Mouse (Mus musculus) right cerebral cortex, postnatal 14 days (tissue): ENCODE data around the gene Ldlrad3.

Experiments
- DNase-seq: peaks from one replicate; pipeline ENCODE4 v3.0.0; 2022

The Ldlrad3 gene

GRCm38 (mm10) chr2:102113323-102113722 lies 72.9 kb downstream of the Ldlrad3 start:
- no peak for DNase-seq

DNA sequence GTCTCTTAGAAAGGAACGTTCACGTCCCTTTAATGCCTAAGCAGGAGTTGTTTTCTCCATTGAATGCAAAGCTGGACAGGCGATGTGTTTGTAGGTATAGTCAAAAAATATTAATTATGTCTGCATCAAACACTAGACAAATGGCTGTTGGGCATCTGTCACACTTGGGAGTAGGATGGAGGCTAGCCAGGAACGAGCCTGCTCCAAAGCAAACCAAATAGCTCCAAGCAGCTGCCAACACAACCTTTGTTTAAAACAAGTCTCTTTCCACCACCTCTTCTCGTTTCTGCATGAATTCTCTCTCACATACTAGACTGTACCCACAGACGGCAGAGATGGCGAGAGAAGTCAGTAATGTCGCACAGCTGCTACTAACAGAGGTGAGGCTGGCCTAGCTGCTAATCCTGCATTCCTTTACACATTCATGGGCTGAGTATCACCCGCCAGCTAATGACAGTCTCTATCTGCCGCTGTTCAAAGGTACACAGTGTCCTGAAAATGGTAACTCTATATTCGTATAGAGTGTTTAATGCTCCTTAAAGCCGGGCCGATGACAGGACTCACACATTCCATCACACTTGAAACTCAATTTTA lies 74.2 kb downstream of the Ldlrad3 start:
- DNase-seq: no peak

GRCm38 (mm10) chr2:102110306-102110705 lies 75.9 kb downstream of the Ldlrad3 start:
- DNase-seq: no peak

DNA sequence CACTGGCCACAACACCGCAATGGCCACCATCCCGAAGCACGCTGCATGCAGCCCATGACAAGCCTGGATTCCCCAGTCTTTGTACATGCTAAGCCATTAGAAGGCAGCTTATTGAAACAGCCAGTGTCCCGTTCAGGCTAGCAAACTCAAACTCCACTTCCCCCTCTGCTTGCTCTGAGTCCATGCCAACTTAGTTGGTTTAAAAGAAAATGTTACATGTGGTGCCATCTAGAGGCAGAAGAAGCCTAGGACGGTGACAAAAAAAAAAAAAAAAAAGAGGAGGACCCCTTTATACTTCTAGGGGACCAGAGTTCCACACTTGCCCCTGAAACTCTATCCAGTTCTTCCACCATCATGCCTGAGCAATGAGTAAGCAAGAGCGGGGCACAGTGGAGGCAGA lies 78.9 kb downstream of the Ldlrad3 start:
- DNase-seq: no peak

- DNase-seq: no peak
Observed at GRCm38 (mm10) chr2:102106728-102107127, 79.5 kb downstream of the Ldlrad3 start.

- DNase-seq: no peak
Observed at GRCm38 (mm10) chr2:102105454-102105853, 80.7 kb downstream of the Ldlrad3 start.

GRCm38 (mm10) chr2:102103955-102104354 lies 82.2 kb downstream of the Ldlrad3 start:
- peak; percentile 55 for DNase-seq

DNA sequence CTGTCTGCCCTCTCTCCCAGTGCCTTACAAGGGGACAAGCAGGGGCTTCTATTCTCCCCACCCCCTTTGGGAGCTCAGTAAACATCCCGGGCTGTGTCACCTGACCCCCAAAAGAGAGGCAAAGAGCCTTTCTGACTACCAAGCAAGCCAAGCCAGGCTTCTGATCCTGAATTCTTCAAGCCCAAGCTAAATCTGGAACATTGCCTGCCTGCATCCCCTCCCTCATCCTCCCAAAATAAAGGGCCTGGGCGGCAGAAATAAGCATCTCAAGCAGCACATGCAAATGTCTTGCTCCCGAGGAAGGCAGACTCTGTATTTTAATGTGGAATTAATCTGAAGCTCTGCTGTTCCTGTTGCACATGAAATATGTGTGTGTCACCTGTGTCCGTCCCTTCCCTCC lies 85.7 kb downstream of the Ldlrad3 start:
- no peak for DNase-seq

- no peak for DNase-seq
Observed at GRCm38 (mm10) chr2:102099702-102100450, 86.3 kb downstream of the Ldlrad3 start.

- no peak for DNase-seq
Observed at GRCm38 (mm10) chr2:102099261-102099660, 86.9 kb downstream of the Ldlrad3 start.

GRCm38 (mm10) chr2:102094773-102095172 lies 91.4 kb downstream of the Ldlrad3 start:
- DNase-seq: no peak

GRCm38 (mm10) chr2:102094281-102094680 lies 91.9 kb downstream of the Ldlrad3 start:
- DNase-seq: no peak

- no peak for DNase-seq
Observed at GRCm38 (mm10) chr2:102092579-102092978, 93.6 kb downstream of the Ldlrad3 start.

GRCm38 (mm10) chr2:102091516-102092350 lies 94.5 kb downstream of the Ldlrad3 start:
- DNase-seq: peak; percentile 79

DNA sequence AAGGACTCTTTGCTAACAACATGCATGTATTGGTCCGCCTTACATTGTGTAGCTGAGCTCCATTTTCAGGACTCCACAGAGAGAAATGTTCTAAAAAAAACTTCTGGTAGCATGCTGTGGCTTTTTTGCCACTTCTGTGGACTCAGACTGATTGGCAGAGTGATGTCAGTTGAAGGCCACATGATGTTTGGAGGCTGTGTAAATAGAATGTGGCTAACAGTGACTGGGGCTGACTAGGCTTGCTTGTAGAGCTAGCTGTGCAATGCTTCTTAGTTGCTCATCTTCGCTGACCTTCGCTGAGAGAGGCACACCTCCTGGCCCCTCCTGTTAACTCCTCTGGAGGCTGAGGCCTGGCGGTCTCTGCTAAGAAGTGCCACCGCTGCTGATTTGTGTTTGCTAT lies 98.4 kb downstream of the Ldlrad3 start:
- no peak for DNase-seq

DNA sequence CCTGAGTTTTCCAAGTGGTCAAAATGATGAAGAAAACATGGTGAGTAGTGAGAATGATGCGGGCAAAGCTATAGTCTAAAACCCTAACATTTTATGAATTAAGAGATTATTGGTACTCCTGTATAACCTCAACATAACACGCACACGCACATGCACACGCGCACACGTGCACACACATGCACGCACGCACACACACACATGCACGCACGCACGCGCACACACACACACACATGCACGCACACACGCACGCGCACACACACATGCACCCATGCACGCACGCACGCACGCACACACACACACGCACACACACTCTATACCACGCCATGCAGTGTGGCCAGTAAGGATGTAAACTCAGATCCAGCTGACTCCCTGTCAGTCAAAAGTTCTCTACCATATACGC lies 99.6 kb downstream of the Ldlrad3 start:
- DNase-seq: no peak

- no peak for DNase-seq
Observed at GRCm38 (mm10) chr2:102082782-102083181, 103.4 kb downstream of the Ldlrad3 start.

GRCm38 (mm10) chr2:102077554-102077953 lies 108.6 kb downstream of the Ldlrad3 start:
- peak; percentile 64 for DNase-seq

GRCm38 (mm10) chr2:102076237-102076636 lies 109.9 kb downstream of the Ldlrad3 start:
- no peak for DNase-seq

DNA sequence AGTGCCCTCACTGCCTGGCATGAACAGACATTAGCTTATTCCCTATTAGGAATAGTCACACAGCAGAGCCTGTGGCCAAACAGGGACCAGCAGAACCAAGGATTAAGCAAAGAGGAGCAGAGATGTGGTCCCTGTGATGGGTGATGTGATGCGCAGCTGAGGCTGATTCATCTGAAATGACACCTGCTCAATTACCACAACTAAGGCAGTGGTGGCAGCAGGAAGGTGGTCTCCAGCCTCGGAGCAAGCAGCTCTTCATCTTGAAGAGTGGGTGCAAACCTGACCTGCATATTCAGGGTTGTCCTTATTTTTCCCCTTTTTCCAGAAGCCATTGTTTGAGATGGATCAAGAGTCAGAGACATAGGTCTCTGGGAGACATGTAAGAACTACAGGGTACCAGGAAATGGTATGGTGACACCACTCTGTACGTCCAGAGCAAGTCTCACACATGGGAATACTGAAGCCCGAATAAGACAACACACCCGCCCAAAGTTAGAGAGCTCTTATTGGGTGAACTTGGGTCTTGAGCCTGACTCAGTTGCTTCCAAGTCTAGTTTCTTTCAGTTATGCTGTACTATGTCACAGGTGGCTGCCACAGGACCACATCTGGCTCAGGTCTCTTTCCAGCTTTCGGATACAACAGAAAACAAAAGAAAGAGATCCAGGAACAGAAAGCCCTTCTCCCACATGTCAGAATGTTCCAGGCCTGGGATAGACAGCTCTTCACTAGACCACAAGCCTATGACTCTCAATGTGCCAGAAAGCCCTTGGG lies 112.7 kb downstream of the Ldlrad3 start:
- DNase-seq: no peak

DNA sequence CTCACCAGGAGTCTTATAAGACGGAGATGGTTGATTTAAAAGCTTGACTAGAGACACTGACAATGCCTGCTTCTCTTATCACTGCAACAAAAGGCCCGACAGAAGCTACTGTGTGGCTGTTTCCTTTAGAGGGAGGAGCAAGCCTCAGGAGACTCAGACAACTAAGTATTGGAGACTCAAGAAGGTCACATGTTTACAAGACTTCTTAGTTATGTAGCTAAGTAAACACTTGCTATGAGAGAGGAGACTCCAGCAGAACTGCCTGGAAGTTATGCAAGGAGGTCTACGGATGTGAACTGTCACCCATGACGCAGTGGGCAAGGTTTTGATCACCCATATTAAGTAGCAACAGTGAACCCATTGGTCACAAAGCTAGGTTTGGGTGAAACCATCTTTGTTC lies 113.3 kb downstream of the Ldlrad3 start:
- no peak for DNase-seq

- DNase-seq: peak; percentile 50
Observed at GRCm38 (mm10) chr2:102071022-102071717, 115.0 kb downstream of the Ldlrad3 start.
